Mouse (Mus musculus) bone marrow macrophage, adult 2 months (primary cell): ENCODE results near the gene Vsnl1.

Experiments
- CTCF ChIP-seq: IDR thresholded peaks from 2 replicates; pipeline ENCODE4 v1.5.1; 2012; ENCODE audit warnings: low read depth, mild to moderate bottlenecking, low read length, moderate library complexity
- POLR2A ChIP-seq: IDR thresholded peaks from 2 replicates; pipeline ENCODE4 v1.6.1; 2012; ENCODE audit warnings: mild to moderate bottlenecking, low read depth, low read length, borderline replicate concordance

DNA sequence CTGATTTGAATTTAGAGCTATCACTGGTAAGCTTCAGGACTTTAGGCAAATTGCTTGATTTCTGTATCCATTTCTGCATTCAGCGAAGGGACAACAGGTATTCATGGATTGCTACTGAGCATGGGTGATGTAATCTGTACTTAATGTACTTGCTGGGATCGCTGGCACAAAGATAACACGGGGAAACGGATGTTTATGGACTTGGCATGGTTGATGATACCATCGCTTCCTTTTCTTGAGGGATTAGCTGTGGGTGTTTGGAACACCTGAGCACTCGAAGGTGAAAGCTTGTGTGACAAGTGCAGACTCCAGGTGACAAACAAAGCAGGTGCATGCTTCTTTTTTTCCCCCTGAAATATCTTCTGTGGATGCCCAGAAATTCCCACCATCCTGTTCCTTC lies 18.3 kb downstream of the Vsnl1 start:
- no peak for TF ChIP-seq POLR2A
- no peak for TF ChIP-seq CTCF
